Mouse (Mus musculus): Measurements from ENCODE around the gene Pfkm.

The Pfkm gene

DNA sequence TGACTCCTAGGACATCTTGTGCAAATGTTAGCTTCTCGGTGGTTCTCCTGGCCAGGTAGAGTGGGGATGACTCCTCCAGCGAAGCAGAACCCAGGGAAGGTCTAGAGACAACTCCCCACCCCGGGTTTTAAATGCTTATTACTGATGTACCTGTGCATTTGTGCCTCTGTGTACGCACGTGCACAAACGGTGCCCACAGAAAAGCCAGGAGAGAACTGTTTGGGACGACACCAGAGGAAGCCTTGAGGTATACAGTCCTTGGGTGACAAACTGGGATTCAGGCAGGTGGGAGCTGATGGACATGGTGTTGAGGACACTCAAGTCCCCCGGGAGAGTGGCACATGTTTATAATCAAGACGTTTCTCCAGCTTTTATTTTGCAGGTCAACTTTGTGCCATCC, 78.5 kb downstream of the Pfkm start:
- DNase-seq (ENCODE audit: low spot score): no peak

DNA sequence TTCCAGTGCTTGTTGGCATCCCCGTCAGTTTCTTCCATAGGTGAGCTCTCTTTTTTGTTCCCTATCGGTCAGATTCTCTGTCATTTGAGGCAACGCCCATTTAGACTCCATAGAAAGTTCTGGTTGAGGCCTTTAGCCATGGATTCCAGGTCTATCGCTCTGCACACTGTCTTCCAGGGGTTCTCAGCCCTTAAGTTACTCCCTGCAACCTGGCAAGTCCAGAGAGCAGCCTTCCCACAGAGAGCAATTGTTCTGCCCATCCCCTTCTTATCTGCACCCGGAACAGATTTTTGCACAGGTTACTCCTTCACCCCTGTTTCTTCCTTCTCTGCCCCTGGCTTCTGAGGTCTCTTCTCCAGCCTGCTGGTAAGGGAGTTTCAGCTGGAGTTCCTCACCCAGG, 79.7 kb downstream of the Pfkm start:
- no peak for DNase-seq (ENCODE audit: low spot score)

DNA sequence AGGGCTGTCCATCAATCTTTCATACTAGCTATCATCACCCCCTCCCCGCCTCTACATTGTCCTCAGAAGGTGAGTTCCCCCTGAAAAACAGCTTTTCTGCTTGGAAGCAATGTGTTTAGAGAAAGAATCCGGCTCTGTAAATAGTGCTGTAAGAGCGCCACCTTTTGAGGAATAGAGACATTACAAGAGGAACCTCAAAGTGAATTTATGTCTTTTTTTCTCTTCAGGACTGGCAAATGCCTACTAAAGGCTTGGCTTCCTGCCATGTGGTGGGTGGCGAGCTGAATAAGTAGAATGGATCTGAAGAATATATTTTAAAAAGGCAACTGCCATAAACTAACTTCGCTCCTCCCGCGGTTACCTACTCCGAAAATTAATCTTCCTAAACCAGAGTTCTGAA, 81.4 kb downstream of the Pfkm start:
- DNase-seq (ENCODE audit: low spot score): peak; percentile 17

DNA sequence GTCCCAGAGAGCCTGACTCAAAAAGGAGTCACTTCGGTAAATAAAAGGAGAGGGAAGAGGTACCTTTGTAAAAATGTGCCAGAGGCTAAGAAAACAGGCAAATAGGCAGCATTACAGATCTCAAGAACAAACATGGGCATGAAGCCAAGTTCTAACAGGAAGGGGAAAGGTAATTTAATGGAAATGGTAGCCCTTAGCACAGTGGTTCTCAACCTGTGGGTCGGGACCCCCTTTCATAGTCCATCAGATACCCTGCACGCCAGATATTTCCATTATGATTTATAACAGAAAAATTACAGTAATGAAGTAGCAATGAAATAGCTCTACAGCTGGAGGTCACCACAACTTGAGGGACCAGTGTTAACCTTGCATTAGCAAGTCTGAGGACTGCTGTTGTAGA, 84.9 kb downstream of the Pfkm start:
- DNase-seq (ENCODE audit: low spot score): no peak

DNA sequence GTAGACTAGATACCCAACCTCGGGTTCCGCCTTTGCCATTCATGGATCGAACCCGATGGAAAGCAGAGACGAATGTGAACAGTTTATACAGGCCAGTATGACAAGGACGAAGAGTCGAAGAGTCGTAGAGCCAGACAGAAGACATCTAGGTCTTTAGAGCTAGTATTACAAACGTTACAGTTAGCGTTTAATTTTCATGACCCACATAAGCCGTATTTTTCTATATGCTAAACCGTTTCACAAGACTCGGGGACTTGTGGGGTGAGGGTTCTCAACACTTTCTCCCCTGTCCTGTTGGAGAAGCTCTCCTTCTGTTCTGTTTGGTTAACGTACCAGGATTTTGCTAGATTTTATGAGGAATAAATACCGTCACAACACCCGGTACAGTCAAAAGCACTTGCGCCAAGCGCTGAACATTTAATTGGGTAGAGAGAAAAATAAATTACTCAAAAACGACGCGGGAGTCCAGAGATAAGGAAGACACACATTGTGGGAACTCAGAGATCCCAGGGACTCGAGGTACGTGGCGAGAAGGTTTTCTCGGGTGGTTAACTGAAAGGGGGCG, 88.3 kb downstream of the Pfkm start:
- no peak for DNase-seq (ENCODE audit: low spot score)

DNA sequence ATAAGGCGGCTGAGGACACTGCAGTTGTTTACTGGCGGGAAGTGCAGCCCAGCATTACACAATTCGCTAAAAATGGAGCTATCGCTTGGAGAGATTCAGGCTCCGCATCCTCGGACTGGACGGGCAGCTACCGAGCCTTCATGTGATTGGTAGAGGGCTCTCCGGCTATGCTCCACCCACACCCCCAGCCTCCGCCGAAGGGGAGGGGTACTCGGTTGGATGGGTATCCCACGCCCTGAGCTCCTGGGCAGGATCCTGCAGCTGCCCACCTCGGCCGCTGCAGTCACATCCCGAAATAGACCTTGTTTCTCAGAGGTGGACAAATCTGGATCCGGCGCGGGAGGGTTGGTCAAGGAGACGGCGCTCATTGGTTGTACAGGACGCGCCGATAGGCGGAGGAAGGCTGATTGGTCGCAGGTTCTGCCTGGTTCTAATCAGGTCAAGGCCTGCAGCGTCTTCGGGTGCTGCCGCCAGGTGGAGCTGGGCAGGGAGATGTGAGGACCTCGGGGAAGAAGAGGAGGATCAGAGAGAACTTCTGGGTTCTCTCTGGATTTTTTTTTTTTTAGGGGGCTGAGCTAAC, 88.8 kb downstream of the Pfkm start:
- DNase-seq (ENCODE audit: low spot score): peak; percentile 61

All from T-cell, adult 2 months (primary cell).